Mouse (Mus musculus) small intestine, adult 2 months (tissue): ENCODE data around the gene Tmem229b. TPM values are rescaled to one million over a fixed set of nuclear protein-coding genes. Genes with fewer than 3 reads are reported as not detected.
"Not testable (repeated sequence)": the region's sequence is repeated elsewhere in the genome, so short reads cannot be mapped to it uniquely, and the experiment has no call there.

Experiments used
- H3K27ac ChIP-seq: fragments of 200-500 bp; 2 replicates; pipeline ENCODE4 v1.5.1; 2012; ENCODE audit warnings: low read depth, low read length, control low read depth, inconsistent platforms; ENCODE audit not compliant: insufficient read depth
- H3K27me3 ChIP-seq: fragments of 200-500 bp; 2 replicates; pipeline ENCODE4 v1.6.1; 2012; ENCODE audit warnings: mild to moderate bottlenecking, moderate library complexity, low read length, inconsistent platforms; ENCODE audit not compliant: control insufficient read depth, insufficient read depth
- H3K36me3 ChIP-seq: fragments of 200-500 bp; 2 replicates; pipeline ENCODE4 v1.6.1; 2012; ENCODE audit warnings: mild to moderate bottlenecking, low read length, control low read depth, inconsistent platforms; ENCODE audit not compliant: control insufficient read depth, insufficient read depth
- H3K4me1 ChIP-seq: fragments of 200-500 bp; 2 replicates; pipeline ENCODE4 v1.6.1; 2012; ENCODE audit warnings: low read length, inconsistent platforms, mixed read lengths; ENCODE audit not compliant: control insufficient read depth, insufficient read depth, insufficient read length
- H3K4me3 ChIP-seq: fragments of 200-500 bp; 2 replicates; pipeline ENCODE4 v1.5.1; 2012; ENCODE audit warnings: low read depth, mild to moderate bottlenecking, control low read depth, inconsistent platforms, low read length, moderate library complexity
- CTCF ChIP-seq: fragments of 200-500 bp; IDR thresholded peaks from 2 replicates; pipeline ENCODE4 v1.5.1; 2012; ENCODE audit warnings: low read depth, mild to moderate bottlenecking, control low read depth, inconsistent platforms, low read length, moderate library complexity, mixed read lengths; ENCODE audit not compliant: insufficient replicate concordance, insufficient read length; ENCODE audit errors: extremely low read depth
- POLR2A ChIP-seq: fragments of 200-500 bp; IDR thresholded peaks from 2 replicates; pipeline ENCODE4 v1.6.1; 2012; ENCODE audit warnings: low read depth, mild to moderate bottlenecking, control low read depth, inconsistent platforms, low read length, moderate library complexity
- WGBS: fragments of 180-500 bp; shearing (Covaris S2); methylation state at CpG from one replicate; pipeline ENCODE4 v1.1.7; 2018; 5-methylcytosine and 5-hydroxymethylcytosine counted together
- polyA plus RNA-seq: library from polyadenylated mRNA; depleted of rRNA; stranded (reverse); fragments of >200 nt; gene quantifications from 2 replicates; pipeline ENCODE4 v1.2.3, GENCODE M21; 2012

The Tmem229b gene
- polyA plus RNA-seq, 1 experiment: 11.7 TPM

DNA sequence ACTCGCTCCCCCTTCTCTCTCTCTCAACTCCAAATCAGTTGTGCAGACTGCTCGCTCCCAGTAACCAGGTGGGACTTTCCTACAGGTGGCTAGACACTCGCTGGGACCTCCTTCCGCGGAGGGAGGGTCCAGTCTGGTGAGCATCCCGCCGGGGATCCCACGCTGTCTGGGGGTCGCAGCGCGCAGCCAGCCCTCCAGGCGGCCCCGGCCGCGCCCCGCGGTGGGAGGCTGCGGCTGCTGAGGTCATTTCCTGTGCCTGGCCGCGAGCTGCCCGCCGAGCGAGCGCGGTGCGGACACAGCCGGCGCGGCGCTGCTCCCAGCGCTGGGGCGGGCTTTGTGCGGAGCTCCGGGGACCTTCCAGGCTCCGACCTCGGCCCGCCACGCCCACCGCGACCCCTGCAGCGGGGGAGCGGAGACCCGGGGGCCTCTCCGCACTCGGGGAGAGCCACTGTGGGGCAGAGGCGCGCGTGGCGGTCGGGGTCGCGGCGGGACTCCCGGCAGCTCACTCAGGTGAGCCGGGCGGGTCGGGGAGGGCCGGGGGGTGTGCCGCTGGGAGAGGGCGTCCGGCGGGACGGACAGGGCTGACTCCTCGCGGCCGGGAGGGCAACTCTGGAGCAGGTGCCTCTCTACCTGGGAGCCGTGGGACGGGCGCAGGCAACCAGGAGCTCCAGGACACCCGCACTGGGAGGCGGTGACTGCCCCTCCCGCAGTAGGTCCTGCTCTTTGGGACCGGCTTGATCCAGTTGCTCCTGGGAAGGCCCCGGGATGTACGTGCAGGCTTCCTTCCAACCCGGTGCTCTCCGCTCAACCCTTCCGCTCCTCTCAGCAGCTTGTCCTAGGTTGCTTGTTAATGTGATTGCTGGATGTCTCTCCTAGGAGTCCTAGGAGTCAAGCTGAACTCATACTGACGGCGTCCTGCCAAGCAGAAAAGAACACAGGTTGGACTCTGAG lies 21.8 kb upstream of the Tmem229b start, which contains the start of gene Plekhh1:
Plekhh1 (plus strand) TSS at position 253 of the 951 bp plus-strand sequence.
- H3K4me1 ChIP-seq: 0 out of 2 replicates have a peak, but pooled peaks cover 2% of the 10 kb centered on the region
- WGBS: 1% methylated on average over 80 of the region's 80 CpGs
- H3K4me3 ChIP-seq: peak within 1 kb of the TSS; percentile 92
- no peaks in the 10 kb centered on the region for H3K27me3 ChIP-seq
- TF ChIP-seq CTCF (no peak), POLR2A (peak; percentile 72)
- H3K27ac ChIP-seq: peak within 1 kb of the TSS; percentile 60
- no peaks in the 10 kb centered on the region for H3K36me3 ChIP-seq

DNA sequence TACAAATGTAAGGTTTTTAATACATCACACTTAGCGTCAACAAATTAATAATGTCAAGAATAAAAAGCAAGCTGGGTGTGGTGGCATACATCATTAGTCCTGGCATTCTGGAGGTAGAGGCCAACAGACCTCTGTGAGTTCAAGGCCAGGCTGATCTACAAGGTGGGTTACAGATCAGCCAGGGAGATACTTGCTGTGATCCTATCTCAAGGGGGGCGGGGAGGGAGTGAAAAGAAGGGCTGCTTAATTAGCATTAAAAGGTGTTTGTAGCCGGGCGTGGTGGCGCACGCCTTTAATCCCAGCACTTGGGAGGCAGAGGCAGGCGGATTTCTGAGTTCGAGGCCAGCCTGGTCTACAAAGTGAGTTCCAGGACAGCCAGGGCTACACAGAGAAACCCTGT lies 20.1 kb upstream of the Tmem229b start:
- H3K27ac ChIP-seq, H3K27me3 ChIP-seq, H3K36me3 ChIP-seq, H3K4me3 ChIP-seq, H3K4me1 ChIP-seq: not testable (repeated sequence)
- WGBS: 96% methylated on average over 8 of the region's 8 CpGs

DNA sequence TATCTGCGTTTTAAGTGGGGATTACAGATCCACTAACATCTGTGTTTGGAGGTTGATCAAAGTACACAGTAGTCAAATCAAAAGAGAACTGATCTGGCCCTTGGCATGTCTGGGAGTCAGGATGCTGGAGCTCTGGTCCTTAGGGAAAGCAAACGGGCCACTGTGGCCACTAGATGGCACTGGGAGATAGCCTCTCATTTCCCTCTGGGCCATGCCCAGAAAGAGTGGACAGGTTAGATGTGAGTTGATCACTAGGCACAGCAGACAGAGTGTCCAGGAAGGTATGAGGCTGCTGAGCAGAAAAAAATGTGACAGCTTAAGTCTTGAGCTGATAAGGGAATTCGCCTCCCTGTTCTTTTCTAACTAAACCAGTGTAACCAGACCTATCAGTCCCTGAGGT lies 15.5 kb upstream of the Tmem229b start:
- Histone ChIP-seq H3K27me3 (no peaks in the 10 kb centered on the region), H3K4me3 (no peak overlapping the region), H3K36me3 (no peaks in the 10 kb centered on the region), H3K27ac (no peak overlapping the region), H3K4me1 (peaks cover under 1% of the 10 kb centered on the region; the same call in 1 of the 2 replicates)
- no peak for TF ChIP-seq POLR2A
- peak; percentile 89; the same call in 1 of the 2 replicates for TF ChIP-seq CTCF
- WGBS: 12% methylated on average over 3 of the region's 3 CpGs

DNA sequence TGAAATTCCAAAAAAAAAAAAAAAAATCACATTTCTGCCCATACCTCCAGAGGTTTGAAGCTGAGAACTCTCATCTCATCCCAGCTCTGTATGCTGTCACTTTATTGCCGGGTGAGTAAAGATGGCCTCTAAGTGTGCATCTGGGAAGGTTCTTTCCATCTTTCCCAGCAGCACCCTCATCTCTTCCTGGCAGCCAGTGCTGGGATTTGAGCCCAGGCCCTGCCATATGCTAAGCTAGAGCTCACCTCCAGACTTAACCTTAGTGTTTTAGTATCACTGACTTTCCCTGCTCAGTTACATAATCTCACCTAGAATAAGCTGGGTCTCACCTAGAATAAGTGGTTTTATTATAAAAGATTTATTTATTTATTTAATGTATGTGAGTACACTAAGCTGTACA lies 14.5 kb upstream of the Tmem229b start:
- no peak overlapping the region for H3K27ac ChIP-seq
- peaks cover 2% of the 10 kb centered on the region; the same call in 1 of the 2 replicates for H3K4me1 ChIP-seq
- no peaks in the 10 kb centered on the region for H3K36me3 ChIP-seq
- WGBS: 88% methylated on average over 1 of the region's 1 CpGs
- TF ChIP-seq POLR2A (no peak), CTCF (no peak)
- H3K4me3 ChIP-seq: no peak overlapping the region
- H3K27me3 ChIP-seq: no peaks in the 10 kb centered on the region

DNA sequence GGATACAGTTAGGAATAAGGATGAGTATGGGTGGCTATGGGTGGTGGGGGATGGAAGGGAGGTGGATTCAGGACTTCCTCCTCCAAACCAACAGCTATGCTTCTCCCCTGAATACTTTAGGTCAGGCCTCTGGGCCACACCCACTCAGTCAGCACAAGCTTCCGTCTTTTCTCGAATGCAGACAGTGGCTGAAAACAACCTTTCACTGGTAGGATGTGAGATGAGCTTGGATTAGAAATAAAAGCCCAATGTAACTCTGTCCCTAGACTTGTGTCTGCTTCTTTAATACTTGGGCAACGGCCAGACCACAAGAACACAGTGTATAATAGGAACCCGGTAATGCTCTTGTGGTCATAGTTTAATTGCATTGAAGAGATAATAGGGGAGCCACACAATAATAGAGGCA lies 10.6 kb upstream of the Tmem229b start:
- peaks cover 2% of the 10 kb centered on the region; the same call in 1 of the 2 replicates for H3K4me1 ChIP-seq
- no peak for TF ChIP-seq CTCF
- no peak for TF ChIP-seq POLR2A
- WGBS: 18% methylated on average over 4 of the region's 4 CpGs
- no peak overlapping the region for H3K4me3 ChIP-seq
- H3K36me3 ChIP-seq: no peaks in the 10 kb centered on the region
- H3K27me3 ChIP-seq: no peaks in the 10 kb centered on the region
- H3K27ac ChIP-seq: 0 out of 2 replicates have a peak overlapping the region, but pooled peaks have one; percentile 10

DNA sequence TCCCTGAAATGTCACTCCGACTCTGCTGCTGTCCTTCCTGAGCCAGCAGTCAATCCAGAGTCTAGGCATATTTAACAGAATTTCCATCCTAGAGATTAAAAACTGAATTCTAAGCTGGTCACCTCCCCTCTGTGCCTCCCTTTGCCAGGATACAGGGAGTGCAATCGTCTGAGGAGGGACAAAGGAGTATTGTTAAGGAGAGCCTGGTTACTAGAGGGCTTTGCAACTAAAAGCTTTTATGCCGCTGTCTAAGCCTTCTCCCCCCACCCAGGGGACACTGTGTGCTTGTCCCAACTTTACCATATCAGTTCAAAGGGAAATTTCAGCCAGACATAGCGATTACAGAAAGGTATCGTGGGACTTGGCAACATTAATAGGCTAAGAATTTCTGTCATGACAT lies 8.7 kb upstream of the Tmem229b start:
- TF ChIP-seq CTCF: no peak
- TF ChIP-seq POLR2A: no peak
- H3K4me1 ChIP-seq: peaks cover 2% of the 10 kb centered on the region; the same call in 1 of the 2 replicates
- H3K4me3 ChIP-seq: no peak overlapping the region
- no peak overlapping the region for H3K27ac ChIP-seq
- no peaks in the 10 kb centered on the region for H3K27me3 ChIP-seq
- 57% methylated on average over 5 of the region's 5 CpGs for WGBS
- no peaks in the 10 kb centered on the region for H3K36me3 ChIP-seq

DNA sequence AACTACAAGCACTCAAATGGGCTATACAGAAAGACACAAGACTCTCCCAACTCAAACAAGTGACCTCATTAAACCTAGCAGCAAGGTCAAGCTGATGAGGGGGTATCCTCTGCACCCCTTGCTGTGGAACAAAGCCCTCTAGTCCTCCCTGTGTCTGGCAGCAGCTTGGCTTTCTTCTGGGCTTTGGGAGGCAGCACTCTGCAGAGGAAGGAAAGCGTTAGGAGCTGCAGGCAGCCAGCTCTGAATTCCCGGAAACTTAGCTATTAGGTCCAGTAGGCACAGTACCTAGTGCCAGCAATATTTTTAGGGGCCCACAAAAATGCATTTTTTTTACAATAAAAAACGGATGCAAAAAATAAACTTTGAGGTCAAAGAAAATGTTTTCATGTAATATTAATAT lies 3.1 kb upstream of the Tmem229b start:
- H3K4me1 ChIP-seq: peaks cover 2% of the 10 kb centered on the region
- 52% methylated on average over 3 of the region's 3 CpGs for WGBS
- no peak overlapping the region for H3K4me3 ChIP-seq
- no peak overlapping the region for H3K27ac ChIP-seq
- peaks cover 8% of the 10 kb centered on the region; the same call in 1 of the 2 replicates for H3K27me3 ChIP-seq
- no peaks in the 10 kb centered on the region for H3K36me3 ChIP-seq
- TF ChIP-seq CTCF (no peak), POLR2A (no peak)
